Mouse (Mus musculus) activated CD4-positive, CD25-positive, alpha-beta regulatory T cell, adult 4 months (primary cell): ENCODE results near the gene Btbd2. TPM values are rescaled to one million over a fixed set of nuclear protein-coding genes. Genes with fewer than 3 reads are reported as not detected.

Experiments used
- ATAC-seq: one replicate; pipeline ENCODE4 v1.8.0; 2017
- polyA plus RNA-seq, 2 experiments: library from polyadenylated mRNA; unstranded; fragments of 100-300 nt; shearing (Covaris generic); gene quantifications; one replicate each; pipeline ENCODE4 v1.2.1; 2017

The Btbd2 gene
- polyA plus RNA-seq, 2 experiments from 2014 or later: 5.5 to 6.1 TPM

GRCm38 (mm10) chr10:80687850-80688249 is 31.0 kb upstream of the Btbd2 start:
- peak; percentile 34 for ATAC-seq

GRCm38 (mm10) chr10:80686617-80687016 is 29.7 kb upstream of the Btbd2 start:
- ATAC-seq: no peak

- ATAC-seq: no peak
These were observed 28.1 kb upstream of the Btbd2 start for GRCm38 (mm10) chr10:80684984-80685383.

- ATAC-seq: peak; percentile 58
These were observed 27.3 kb upstream of the Btbd2 start for GRCm38 (mm10) chr10:80684214-80684613.

GRCm38 (mm10) chr10:80683647-80684046 is 26.8 kb upstream of the Btbd2 start:
- ATAC-seq: no peak

- ATAC-seq: peak; percentile 48
These were observed 25.1 kb upstream of the Btbd2 start for GRCm38 (mm10) chr10:80682003-80682402.

- ATAC-seq: no peak
These were observed 23.4 kb upstream of the Btbd2 start for GRCm38 (mm10) chr10:80680260-80680696.

GRCm38 (mm10) chr10:80679556-80680259 is 22.8 kb upstream of the Btbd2 start:
- no peak for ATAC-seq

GRCm38 (mm10) chr10:80678601-80679377 is 21.9 kb upstream of the Btbd2 start:
- no peak for ATAC-seq

GRCm38 (mm10) chr10:80677942-80678436 is 21.1 kb upstream of the Btbd2 start, which contains the start of gene Mknk2:
TSS of gene Mknk2 (minus strand) at chr10:80678112.
- peak; percentile 45 for ATAC-seq

- peak; percentile 25 for ATAC-seq
These were observed 20.4 kb upstream of the Btbd2 start for GRCm38 (mm10) chr10:80677128-80677875.

- peak; percentile 61 for ATAC-seq
These were observed 19.5 kb upstream of the Btbd2 start for GRCm38 (mm10) chr10:80676198-80676928.

- ATAC-seq: no peak
These were observed 18.7 kb upstream of the Btbd2 start for GRCm38 (mm10) chr10:80675405-80676197.

- ATAC-seq: no peak
These were observed 18.1 kb upstream of the Btbd2 start for GRCm38 (mm10) chr10:80674851-80675404.

GRCm38 (mm10) chr10:80674161-80674711 is 17.4 kb upstream of the Btbd2 start:
- no peak for ATAC-seq

- ATAC-seq: no peak
These were observed 16.8 kb upstream of the Btbd2 start for GRCm38 (mm10) chr10:80673690-80674089.

GRCm38 (mm10) chr10:80671936-80672690 is 15.2 kb upstream of the Btbd2 start:
- ATAC-seq: no peak

GRCm38 (mm10) chr10:80671251-80671650 is 14.4 kb upstream of the Btbd2 start:
- ATAC-seq: no peak

GRCm38 (mm10) chr10:80670531-80670930 is 13.7 kb upstream of the Btbd2 start:
- ATAC-seq: no peak
